Mouse (Mus musculus) bone marrow macrophage, adult 2 months (primary cell): ENCODE data around the gene Ppp1r35.

Experiments used
- CTCF ChIP-seq: IDR thresholded peaks from 2 replicates; pipeline ENCODE4 v1.5.1; 2012; ENCODE audit warnings: low read depth, mild to moderate bottlenecking, low read length, moderate library complexity
- POLR2A ChIP-seq: IDR thresholded peaks from 2 replicates; pipeline ENCODE4 v1.6.1; 2012; ENCODE audit warnings: mild to moderate bottlenecking, low read depth, low read length, borderline replicate concordance

GRCm38 (mm10) chr5:137782776-137783522 lies 4.3 kb downstream of the Ppp1r35 start:
- no peak for TF ChIP-seq CTCF
- TF ChIP-seq POLR2A: no peak
